Mouse (Mus musculus) heart, adult 2 months (tissue): ENCODE data around the gene Erc1. TPM values are rescaled to one million over a fixed set of nuclear protein-coding genes. Genes with fewer than 3 reads are reported as not detected.

Experiments used
- DNase-seq, 2 experiments: peaks; one replicate each; pipeline ENCODE4 v3.0.0; 2021
- H3K27ac ChIP-seq: fragments of 200-600 bp; 2 replicates; pipeline ENCODE4 v1.8.1; 2022
- H3K27me3 ChIP-seq: fragments of 200-500 bp; 2 replicates; pipeline ENCODE4 v1.6.1; 2012; ENCODE audit warnings: mild to moderate bottlenecking, low read length, inconsistent platforms, mixed read lengths; ENCODE audit not compliant: control insufficient read depth, insufficient read depth
- H3K36me3 ChIP-seq: fragments of 200-500 bp; 2 replicates; pipeline ENCODE4 v1.6.1; 2012; ENCODE audit warnings: low read length, inconsistent platforms; ENCODE audit not compliant: control insufficient read depth, insufficient read depth
- H3K4me1 ChIP-seq: fragments of 200-500 bp; 2 replicates; pipeline ENCODE4 v1.6.1; 2011; ENCODE audit warnings: low read length; ENCODE audit not compliant: control insufficient read depth, insufficient read depth
- H3K4me3 ChIP-seq: fragments of 200-600 bp; 2 replicates; pipeline ENCODE4 v1.8.1; 2022
- H3K79me2 ChIP-seq: fragments of 200-500 bp; replicated peaks from 2 replicates; pipeline ENCODE4 v1.6.1; 2012; ENCODE audit warnings: mild to moderate bottlenecking, inconsistent platforms, low read length, moderate library complexity, mixed read lengths; ENCODE audit not compliant: control insufficient read depth, insufficient read depth
- H3K9ac ChIP-seq: fragments of 200-500 bp; 2 replicates; pipeline ENCODE4 v1.6.1; 2012; ENCODE audit warnings: low read depth, mild to moderate bottlenecking, control low read depth, inconsistent platforms, low read length, mixed read lengths
- CTCF ChIP-seq: fragments of 200-600 bp; IDR thresholded peaks from 2 replicates; pipeline ENCODE4 v1.8.1; 2022; ENCODE audit warnings: antibody characterized with exemption, mild to moderate bottlenecking, moderate library complexity
- EP300 ChIP-seq: fragments of 200-500 bp; IDR thresholded peaks from 2 replicates; pipeline ENCODE4 v1.6.1; 2011; ENCODE audit warnings: low read depth, low read length, control low read depth; ENCODE audit not compliant: insufficient read depth
- POLR2A ChIP-seq: fragments of 200-500 bp; IDR thresholded peaks from 2 replicates; pipeline ENCODE4 v1.6.1; 2011; ENCODE audit warnings: mild to moderate bottlenecking, low read depth, low read length, control low read depth; ENCODE audit not compliant: insufficient read depth
- WGBS: fragments of 180-500 bp; shearing (Covaris S2); methylation state at CpG from one replicate; pipeline ENCODE4 v1.1.7; 2018; 5-methylcytosine and 5-hydroxymethylcytosine counted together
- intact Hi-C: fragments of 180-260 bp; cut with DNase I; formaldehyde crosslinking; loops from one replicate; pipeline ENCODE4 v1.15.1; 2025
- polyA plus RNA-seq: library from polyadenylated mRNA; depleted of rRNA; stranded (reverse); fragments of >200 nt; gene quantifications from 2 replicates; pipeline ENCODE4 v1.2.3, GENCODE M21; 2012
- total RNA-seq, 2 experiments: library from RNA; stranded (reverse); gene quantifications; 2 replicates each; pipeline ENCODE4 v1.2.3; 2021

Erc1 gene
- total and polyA plus RNA-seq, 3 experiments, result 15.0 to 41.8 (median 36.0) TPM

- H3K79me2 ChIP-seq, result peaks cover 5% of the 10 kb centered on the region; the same call in 1 of the 2 replicates
- no peaks in the 10 kb centered on the region for H3K27me3 ChIP-seq
- peak overlapping the region; percentile 97; the same call in 1 of the 2 replicates for H3K27ac ChIP-seq
- DNase-seq, result no peak
- intact Hi-C loops, result loop anchor here (5.0 kb wide), 1 partner anchor 365 kb away; no protein-coding TSS in a partner anchor
- H3K36me3 ChIP-seq, result peaks cover 4% of the 10 kb centered on the region; the same call in 1 of the 2 replicates
- H3K9ac ChIP-seq, result peak overlapping the region; percentile 99
- H3K4me3 ChIP-seq, result peak overlapping the region; percentile 70
- peaks cover 4% of the 10 kb centered on the region for H3K4me1 ChIP-seq
- WGBS, result 28% methylated on average over 11 of the region's 11 CpGs
- TF ChIP-seq EP300 (no peak), POLR2A (no peak), CTCF (no peak)
These were observed 1.0 kb downstream of the Erc1 start for GRCm38 (mm10) chr6:119846751-119847517.

DNA sequence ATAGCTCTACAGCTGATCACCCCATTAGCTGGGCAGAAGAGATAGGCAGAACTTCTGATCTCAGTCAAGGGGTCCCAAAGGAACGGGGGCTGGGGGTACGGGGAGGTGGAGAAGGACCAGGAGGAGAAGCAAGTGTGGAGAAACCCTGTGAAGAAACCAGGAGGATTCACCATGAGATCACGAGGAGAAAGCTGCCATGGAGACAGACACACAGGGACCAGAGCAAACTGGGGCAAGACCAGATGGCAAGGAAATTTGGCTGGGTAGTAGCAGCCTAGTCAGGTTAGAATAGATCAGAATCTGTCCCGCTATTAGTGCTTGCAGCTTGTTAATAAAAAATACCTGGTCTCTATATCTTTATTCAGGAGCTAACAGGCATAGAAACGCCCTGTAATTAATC, 18.0 kb downstream of the Erc1 start:
- peaks cover 2% of the 10 kb centered on the region for H3K79me2 ChIP-seq

DNA sequence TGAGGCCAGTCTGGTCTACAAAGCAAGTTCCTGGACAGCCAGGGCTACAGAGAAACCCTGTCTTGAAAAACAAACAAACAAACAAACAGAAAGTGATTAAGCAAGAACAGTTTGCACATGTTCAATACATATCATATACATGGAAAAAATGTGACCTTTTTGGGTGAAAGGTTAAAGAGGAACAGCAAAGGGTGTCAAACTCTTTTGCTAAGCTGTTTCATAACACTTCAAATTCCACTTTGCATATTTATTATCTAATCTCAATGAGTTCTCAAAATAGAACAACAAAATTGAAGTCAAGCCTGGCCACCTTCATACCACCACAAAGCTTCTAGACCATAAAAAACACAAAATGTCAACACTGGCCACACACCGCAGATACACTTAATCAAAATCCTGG, 19.8 kb downstream of the Erc1 start:
- no peaks in the 10 kb centered on the region for H3K27me3 ChIP-seq
- no peak for TF ChIP-seq CTCF
- no peak for TF ChIP-seq EP300
- no peak for TF ChIP-seq POLR2A
- intact Hi-C loops, result no loop called here
- H3K4me3 ChIP-seq, result no peak overlapping the region
- 78% methylated on average over 1 of the region's 1 CpGs for WGBS
- H3K79me2 ChIP-seq, result peaks cover 2% of the 10 kb centered on the region
- DNase-seq, result no peak
- H3K27ac ChIP-seq, result peak overlapping the region; percentile 66
- no peak overlapping the region for H3K9ac ChIP-seq
- H3K4me1 ChIP-seq, result peaks cover 4% of the 10 kb centered on the region; the same call in 1 of the 2 replicates
- H3K36me3 ChIP-seq, result peaks cover 6% of the 10 kb centered on the region

More for the DNA sequence above, 18.0 kb downstream of the Erc1 start:
- intact Hi-C loops, result no loop called here
- no peak overlapping the region for H3K27ac ChIP-seq
- WGBS, result 75% methylated on average over 5 of the region's 5 CpGs
- H3K9ac ChIP-seq, result no peak overlapping the region
- H3K36me3 ChIP-seq, result peaks cover 6% of the 10 kb centered on the region
- TF ChIP-seq POLR2A (no peak), CTCF (no peak), EP300 (no peak)
- no peak for DNase-seq
- H3K4me1 ChIP-seq, result peaks cover 4% of the 10 kb centered on the region
- H3K27me3 ChIP-seq, result no peaks in the 10 kb centered on the region
- no peak overlapping the region for H3K4me3 ChIP-seq

DNA sequence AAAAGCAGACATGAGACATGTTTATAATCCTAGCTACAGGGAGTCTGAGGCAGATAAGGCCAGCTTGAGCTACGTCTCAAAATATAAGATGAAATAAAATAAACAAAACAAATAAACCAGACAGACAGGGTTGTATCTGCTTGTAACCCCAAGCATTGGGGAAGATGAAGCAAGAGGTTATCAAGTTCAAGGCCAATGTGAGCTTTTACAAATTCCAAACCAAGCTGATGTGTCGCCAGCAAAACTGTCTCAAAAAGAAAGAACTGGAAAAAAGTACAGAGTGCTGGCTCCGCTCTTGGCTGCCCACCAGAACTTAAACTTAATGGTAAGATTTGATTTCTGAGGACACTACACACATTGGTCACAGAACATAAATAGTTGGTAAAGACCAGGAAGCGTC, 21.3 kb downstream of the Erc1 start:
- Histone ChIP-seq H3K27ac (peak overlapping the region; percentile 66), H3K9ac (no peak overlapping the region; the same call in 1 of the 2 replicates), H3K4me1 (peaks cover 4% of the 10 kb centered on the region; the same call in 1 of the 2 replicates), H3K4me3 (no peak overlapping the region), H3K79me2 (no peaks in the 10 kb centered on the region), H3K27me3 (no peaks in the 10 kb centered on the region), H3K36me3 (peaks cover 8% of the 10 kb centered on the region)
- TF ChIP-seq EP300 (no peak), POLR2A (no peak), CTCF (no peak)
- intact Hi-C loops, result no loop called here
- 69% methylated on average over 4 of the region's 4 CpGs for WGBS
- no peak for DNase-seq

DNA sequence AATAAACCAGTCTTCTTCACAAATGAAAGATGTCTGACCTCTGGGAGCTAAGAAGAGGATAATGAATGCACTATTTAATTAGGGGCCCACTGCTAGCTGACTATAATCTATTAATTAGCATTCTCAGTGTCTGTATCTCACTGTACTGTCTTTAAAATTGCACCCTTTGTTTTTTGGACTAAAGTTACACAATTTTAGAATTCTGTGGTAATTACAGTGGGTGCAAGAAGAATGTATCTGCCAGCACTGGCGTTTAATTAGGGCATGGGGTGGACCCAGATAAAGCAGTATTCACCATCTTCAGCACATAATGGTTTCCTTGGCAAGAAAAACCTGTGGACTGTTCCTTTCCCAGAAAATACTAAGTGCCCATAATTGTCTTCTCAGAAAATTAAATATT, 25.8 kb downstream of the Erc1 start:
- Histone ChIP-seq H3K27ac (no peak overlapping the region), H3K4me3 (no peak overlapping the region), H3K4me1 (peaks cover 3% of the 10 kb centered on the region; the same call in 1 of the 2 replicates), H3K27me3 (no peaks in the 10 kb centered on the region), H3K9ac (no peak overlapping the region), H3K79me2 (no peaks in the 10 kb centered on the region; the same call in 1 of the 2 replicates), H3K36me3 (peaks cover 5% of the 10 kb centered on the region)
- TF ChIP-seq EP300 (no peak), POLR2A (no peak), CTCF (no peak)
- intact Hi-C loops, result no loop called here
- WGBS, result 65% methylated on average over 1 of the region's 1 CpGs
- no peak for DNase-seq

DNA sequence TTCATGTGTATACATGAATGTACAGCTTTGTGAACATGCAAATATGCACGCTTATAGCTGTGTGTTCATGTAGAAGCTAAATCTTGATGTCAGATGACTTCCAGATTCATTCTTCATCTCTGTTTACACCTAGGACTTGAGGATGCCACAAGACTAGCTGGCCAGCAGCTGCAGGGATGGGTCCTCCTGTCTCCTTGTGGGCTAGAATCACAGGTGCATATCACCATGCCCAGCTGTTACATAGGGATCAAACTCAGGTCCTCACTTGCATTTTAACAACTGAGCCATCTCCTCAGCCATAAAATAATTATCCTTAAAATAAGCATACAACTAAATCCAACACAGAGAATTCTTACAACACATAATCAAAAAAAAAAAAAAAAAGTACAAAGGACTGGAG, 26.8 kb downstream of the Erc1 start:
- intact Hi-C loops, result no loop called here
- H3K36me3 ChIP-seq, result peaks cover 3% of the 10 kb centered on the region
- no peak overlapping the region for H3K9ac ChIP-seq
- H3K79me2 ChIP-seq, result no peaks in the 10 kb centered on the region; the same call in none of the 2 replicates
- TF ChIP-seq EP300 (no peak), POLR2A (no peak), CTCF (no peak)
- no peak overlapping the region for H3K4me3 ChIP-seq
- H3K27me3 ChIP-seq, result no peaks in the 10 kb centered on the region
- DNase-seq, result no peak
- H3K4me1 ChIP-seq, result peaks cover 3% of the 10 kb centered on the region; the same call in 1 of the 2 replicates
- WGBS, result 100% methylated on average over 1 of the region's 1 CpGs
- H3K27ac ChIP-seq, result no peak overlapping the region
